Mouse (Mus musculus) right cerebral cortex, adult 18-20 months (tissue): ENCODE measurements around the gene Kdm5b.
A peak's percentile ranks its signal among the peaks of the same experiment; 100 is the strongest.

Source experiments
- DNase-seq: peaks from one replicate; pipeline ENCODE4 v3.0.0; 2022; ENCODE audit warnings: mixed read lengths

Gene Kdm5b

GRCm38 (mm10) chr1:134651268-134651850, 91.4 kb downstream of the Kdm5b start:
- DNase-seq = no peak

- DNase-seq = no peak
These were observed 92.0 kb downstream of the Kdm5b start for GRCm38 (mm10) chr1:134651851-134652398.

- DNase-seq = no peak
These were observed 93.8 kb downstream of the Kdm5b start for GRCm38 (mm10) chr1:134653603-134654257.

- DNase-seq = no peak
These were observed 98.9 kb downstream of the Kdm5b start for GRCm38 (mm10) chr1:134658841-134659240.

- DNase-seq = no peak
These were observed 100.2 kb downstream of the Kdm5b start for GRCm38 (mm10) chr1:134660163-134660562.

- DNase-seq = no peak
These were observed 111.5 kb downstream of the Kdm5b start for GRCm38 (mm10) chr1:134671234-134672070.

GRCm38 (mm10) chr1:134674312-134674711, 114.3 kb downstream of the Kdm5b start:
- DNase-seq = no peak

- no peak for DNase-seq
These were observed 119.5 kb downstream of the Kdm5b start for GRCm38 (mm10) chr1:134679445-134679844.

GRCm38 (mm10) chr1:134680617-134681016, 120.6 kb downstream of the Kdm5b start:
- no peak for DNase-seq

- DNase-seq = peak; percentile 29
These were observed 122.5 kb downstream of the Kdm5b start for GRCm38 (mm10) chr1:134682460-134682859.
